Comparison of ENCODE assay signal across 31 mouse cellular contexts in the genomic region with DNA sequence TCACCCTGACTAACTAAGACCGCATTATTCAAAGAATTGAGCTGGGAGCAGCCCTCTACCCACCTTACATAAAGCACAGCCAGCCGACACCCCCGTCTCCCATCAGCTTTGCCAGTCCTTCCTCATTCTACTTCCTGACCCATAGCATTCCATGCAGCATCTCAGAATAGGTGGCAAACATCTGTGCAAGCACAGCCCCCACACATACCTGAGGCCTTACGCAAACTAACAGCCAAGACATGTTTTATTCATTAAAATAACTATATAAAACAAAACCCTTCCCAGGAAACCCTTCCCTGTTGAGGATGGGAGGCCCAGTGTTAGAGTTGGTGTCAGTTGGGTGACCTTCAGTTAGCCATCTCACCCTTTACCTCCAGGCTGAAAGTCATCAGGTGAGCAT. TPM values are rescaled to one million over a fixed set of nuclear protein-coding genes. Genes with fewer than 3 reads are reported as not detected.
"Had no signal": no experiment of that assay in that cellular context is flagged by ENCODE, and none has a peak within 500 bp of the region (broad histone marks: within the 10 kb centered on the region; RNA-seq: fewer than 3 reads in every experiment).

No protein-coding gene starts in this region.

- H3K4me3 ChIP-seq: heart, adult 2 months; heart, embryonic 12.5 days; hindbrain, embryonic 13.5 days; hindbrain, embryonic 15.5 days; kidney, embryonic 15.5 days; limb, embryonic 15.5 days; liver, embryonic 12.5 days had no signal

- DNase-seq: gastrocnemius, postnatal 14 days; gastrocnemius, postnatal 36 days; heart, adult 11 months; heart, adult 2 months; heart, postnatal 14 days; heart, postnatal 36 days; kidney, adult 11 months; kidney, adult 2 months; kidney, adult 9 months; kidney, postnatal 14 days; kidney, postnatal 36 days; layer of hippocampus, adult 9-11 months; layer of hippocampus, postnatal 36 days; left cerebral cortex, postnatal 4 days had no signal

- H3K4me1 ChIP-seq: heart, embryonic 12.5 days; hindbrain, embryonic 13.5 days; hindbrain, embryonic 15.5 days; liver, embryonic 12.5 days had no signal

- ATAC-seq: hindbrain, postnatal 0 days; intestine, embryonic 16.5 days; liver, embryonic 12.5 days had no signal

- H3K9ac ChIP-seq: heart, embryonic 12.5 days; hindbrain, embryonic 13.5 days; hindbrain, embryonic 15.5 days; kidney, embryonic 15.5 days; limb, embryonic 15.5 days; liver, embryonic 12.5 days; liver, embryonic 14.5 days had no signal

- H3K36me3 ChIP-seq: heart, embryonic 12.5 days; hindbrain, embryonic 13.5 days; hindbrain, embryonic 15.5 days; kidney, embryonic 15.5 days; limb, embryonic 15.5 days; liver, embryonic 12.5 days had no signal

- H3K27me3 ChIP-seq: heart, embryonic 12.5 days; hindbrain, embryonic 13.5 days; hindbrain, embryonic 15.5 days; kidney, embryonic 15.5 days; limb, embryonic 15.5 days had no signal

- H3K4me2 ChIP-seq: heart, embryonic 12.5 days; hindbrain, embryonic 13.5 days; hindbrain, embryonic 15.5 days; kidney, embryonic 15.5 days; limb, embryonic 15.5 days; liver, embryonic 12.5 days had no signal

- H3K27ac ChIP-seq: heart, adult 2 months; hindbrain, embryonic 13.5 days; hindbrain, embryonic 15.5 days; hindbrain, postnatal 0 days; kidney, embryonic 15.5 days; kidney, postnatal 0 days; limb, embryonic 15.5 days; liver, embryonic 12.5 days; liver, embryonic 14.5 days had no signal

- H3K9me3 ChIP-seq: hindbrain, embryonic 13.5 days; hindbrain, embryonic 15.5 days; kidney, embryonic 15.5 days; limb, embryonic 15.5 days; liver, embryonic 12.5 days had no signal

RNA-seq across cellular contexts. Expression of gene Rmi2, which starts 9.0 kb away (rescaled TPM):
- polyA plus RNA-seq: liver, adult 2 months had no signal

RNA-seq across cellular contexts. Expression of gene Gm11172, which starts 13.1 kb away (rescaled TPM):
- polyA plus RNA-seq: gonadal fat pad, adult 2 months; heart, adult 2 months; heart, embryonic 12.5 days; heart, embryonic 14.5 days; heart, embryonic 16.5 days; hindbrain, embryonic 11.5 days; hindbrain, embryonic 13.5 days; hindbrain, embryonic 15.5 days; hindbrain, postnatal 0 days; intestine, embryonic 14.5 days; intestine, embryonic 16.5 days; kidney, adult 2 months; kidney, embryonic 15.5 days; kidney, postnatal 0 days; large intestine, adult 2 months; limb, embryonic 15.5 days; liver, adult 2 months; liver, embryonic 12.5 days; liver, embryonic 14.5 days had no signal

RNA-seq across cellular contexts. Expression of gene Prm1, which starts 20.2 kb away (rescaled TPM):
- polyA plus RNA-seq: heart, embryonic 12.5 days; heart, embryonic 14.5 days; hindbrain, embryonic 11.5 days; hindbrain, embryonic 13.5 days; intestine, embryonic 14.5 days; intestine, embryonic 16.5 days; kidney, postnatal 0 days; liver, adult 2 months; liver, embryonic 12.5 days; liver, embryonic 14.5 days had no signal

RNA-seq across cellular contexts. Expression of gene Prm2, which starts 29.9 kb away (rescaled TPM):
- polyA plus RNA-seq: heart, embryonic 12.5 days; heart, embryonic 14.5 days; heart, embryonic 16.5 days; hindbrain, embryonic 11.5 days; hindbrain, embryonic 13.5 days; hindbrain, embryonic 15.5 days; hindbrain, postnatal 0 days; intestine, embryonic 14.5 days; intestine, embryonic 16.5 days; kidney, embryonic 15.5 days; kidney, postnatal 0 days; limb, embryonic 15.5 days; liver, adult 2 months; liver, embryonic 12.5 days; liver, embryonic 14.5 days had no signal

RNA-seq across cellular contexts. Expression of gene Prm3, which starts 35.1 kb away (rescaled TPM):
- polyA plus RNA-seq: heart, embryonic 12.5 days; heart, embryonic 14.5 days; heart, embryonic 16.5 days; hindbrain, embryonic 11.5 days; hindbrain, embryonic 13.5 days; hindbrain, embryonic 15.5 days; hindbrain, postnatal 0 days; intestine, embryonic 14.5 days; intestine, embryonic 16.5 days; kidney, adult 2 months; kidney, embryonic 15.5 days; kidney, postnatal 0 days; large intestine, adult 2 months; limb, embryonic 15.5 days; liver, adult 2 months; liver, embryonic 12.5 days; liver, embryonic 14.5 days had no signal
